Mouse (Mus musculus): ENCODE data around the gene Nkx2-1. TPM values are rescaled to one million over a fixed set of nuclear protein-coding genes. Genes with fewer than 3 reads are reported as not detected.

The Nkx2-1 gene
- polyA plus RNA-seq, 1 experiment from 2014 or later: not detected

Other genes with a start within 250 kb of the Nkx2-1 start
- gene Mbip, start 191.0 kb downstream of the Nkx2-1 start, polyA plus RNA-seq (2014; fragmentation: Nextera tagmentation; extraction: Ambion mirVana): 39.8 and 40.6 TPM in 2 replicates
- not detected in 2 replicates for gene Nkx2-9, start 76.4 kb upstream of the Nkx2-1 start, polyA plus RNA-seq (2014; fragmentation: Nextera tagmentation; extraction: Ambion mirVana)
- 2.3 and 3.8 TPM in 2 replicates for gene Pax9, start 154.9 kb upstream of the Nkx2-1 start, polyA plus RNA-seq (2014; fragmentation: Nextera tagmentation; extraction: Ambion mirVana)

Measured in stomach, embryonic 14.5 days (tissue).